Mouse (Mus musculus): ENCODE measurements around the gene Ppp2r5d.

- TF ChIP-seq ZC3H11A (IDR thresholded peaks at IDR 0.05; ENCODE audit: borderline replicate concordance, low read depth, low read length) (no peak), ZNF384 (IDR thresholded peaks at IDR 0.05; ENCODE audit: low read depth, low read length) (no peak), CHD2 (IDR thresholded peaks at IDR 0.05; ENCODE audit: low read depth, low read length) (no peak)
Measured at GRCm38 (mm10) chr17:46656054-46656453, 48.9 kb downstream of the Ppp2r5d start.

All from ES-E14 (cell line).